Mouse (Mus musculus) G1E (cell line): ENCODE results near the gene Zfp68.

Experiments used
- CTCF ChIP-seq: IDR thresholded peaks from 2 replicates; pipeline ENCODE4 v1.5.1; 2012; ENCODE audit warnings: low read depth, low read length, inconsistent platforms, mixed read lengths
- GATA1 ChIP-seq: IDR thresholded peaks from 2 replicates; pipeline ENCODE4 v1.6.1; 2012; ENCODE audit warnings: borderline replicate concordance, low read length, inconsistent platforms, mixed read lengths
- TAL1 ChIP-seq: conservative IDR thresholded peaks from 2 replicates; pipeline ENCODE4 v1.6.1; 2012; ENCODE audit warnings: low read depth, low read length, inconsistent platforms, mixed read lengths

DNA sequence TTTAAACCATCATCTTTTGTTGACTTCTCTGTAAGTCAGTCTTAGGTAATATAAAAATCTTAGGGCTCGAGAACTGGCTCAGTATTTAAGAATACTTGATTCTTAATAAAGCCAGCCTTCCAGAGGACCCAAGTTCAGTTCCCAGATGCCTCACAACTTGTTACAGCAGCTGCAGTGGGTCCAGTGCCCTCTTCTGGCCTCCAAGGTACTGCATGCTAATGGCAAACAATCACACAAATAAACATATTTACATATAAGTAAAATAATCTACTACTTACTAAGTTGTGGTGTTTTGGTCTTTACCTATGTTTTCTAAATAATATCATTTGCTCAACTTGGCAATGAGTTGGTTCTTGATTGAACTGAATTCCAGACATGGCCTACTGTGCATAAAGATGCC lies 1.2 kb downstream of the Zfp68 start:
- peak; percentile 11; the same call in 1 of the 2 replicates for TF ChIP-seq CTCF
- TF ChIP-seq TAL1: no peak
- TF ChIP-seq GATA1: no peak
